21 mouse cellular contexts compared by ENCODE assay signal in the genomic region with DNA sequence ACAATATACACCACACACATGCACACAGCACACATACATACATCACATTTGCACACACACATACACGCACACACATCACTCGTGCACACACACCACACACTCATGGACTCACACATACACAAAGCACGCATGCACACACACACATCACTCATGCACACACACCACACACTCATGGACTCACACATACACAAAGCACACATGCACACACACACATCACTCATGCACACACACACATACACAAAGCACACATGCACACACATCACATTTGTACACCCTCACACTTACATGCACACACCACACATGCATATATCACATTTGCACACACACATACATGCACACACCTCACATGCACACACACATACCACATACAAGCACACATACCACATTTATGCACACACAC.
"Had no signal": no experiment of that assay in that cellular context is flagged by ENCODE, and none has a peak within 500 bp of the region (broad histone marks: within the 10 kb centered on the region; RNA-seq: fewer than 3 reads in every experiment).

No protein-coding gene starts in this region.

- ATAC-seq: intestine, postnatal 0 days; midbrain, embryonic 13.5 days; midbrain, embryonic 16.5 days had no signal

- H3K4me3 ChIP-seq: kidney, embryonic 15.5 days; left cerebral cortex, adult 2 months; liver, embryonic 15.5 days; midbrain, embryonic 10.5 days; midbrain, embryonic 13.5 days; myocyte; neural tube, embryonic 13.5 days; stomach, embryonic 15.5 days had no signal

- H3K27me3 ChIP-seq: kidney, embryonic 15.5 days; liver, embryonic 15.5 days; midbrain, embryonic 13.5 days; neural tube, embryonic 13.5 days; stomach, embryonic 15.5 days had no signal

- H3K4me1 ChIP-seq: midbrain, embryonic 13.5 days; neural tube, embryonic 13.5 days; stomach, embryonic 15.5 days had no signal

- H3K4me2 ChIP-seq: kidney, embryonic 15.5 days; liver, embryonic 15.5 days; midbrain, embryonic 13.5 days; neural tube, embryonic 13.5 days; stomach, embryonic 15.5 days had no signal

- H3K9me3 ChIP-seq: kidney, embryonic 15.5 days; liver, embryonic 15.5 days; midbrain, embryonic 10.5 days; midbrain, embryonic 13.5 days; neural tube, embryonic 13.5 days; stomach, embryonic 15.5 days had no signal

- H3K36me3 ChIP-seq: kidney, embryonic 15.5 days; midbrain, embryonic 10.5 days; midbrain, embryonic 13.5 days; neural tube, embryonic 13.5 days; stomach, embryonic 15.5 days had no signal

- H3K9ac ChIP-seq: kidney, embryonic 15.5 days; midbrain, embryonic 13.5 days; neural tube, embryonic 13.5 days; stomach, embryonic 15.5 days had no signal

- DNase-seq: kidney, adult 2 months; kidney, postnatal 10 days; kidney, postnatal 36 days; layer of hippocampus, postnatal 36 days; lung, adult 2 months; lung, postnatal 14 days; lung, postnatal 4 days; retina, postnatal 1 day; right cerebral cortex, postnatal 25 days; spleen, adult 18-20 months; thymus, postnatal 25 days had no signal

- H3K27ac ChIP-seq: kidney, embryonic 15.5 days; left cerebral cortex, adult 2 months; midbrain, embryonic 13.5 days; neural tube, embryonic 13.5 days; stomach, embryonic 15.5 days had no signal
